Mouse (Mus musculus) liver, embryonic 14.5 days (tissue): ENCODE results near the gene Mical3.

Experiments
- CTCF ChIP-seq: IDR thresholded peaks from 2 replicates; pipeline ENCODE4 v1.5.1; 2016; ENCODE audit warnings: antibody characterized with exemption, low read depth, control low read depth
- EP300 ChIP-seq: IDR thresholded peaks from 2 replicates; pipeline ENCODE4 v1.6.1; 2016; ENCODE audit warnings: antibody characterized with exemption, low read depth

DNA sequence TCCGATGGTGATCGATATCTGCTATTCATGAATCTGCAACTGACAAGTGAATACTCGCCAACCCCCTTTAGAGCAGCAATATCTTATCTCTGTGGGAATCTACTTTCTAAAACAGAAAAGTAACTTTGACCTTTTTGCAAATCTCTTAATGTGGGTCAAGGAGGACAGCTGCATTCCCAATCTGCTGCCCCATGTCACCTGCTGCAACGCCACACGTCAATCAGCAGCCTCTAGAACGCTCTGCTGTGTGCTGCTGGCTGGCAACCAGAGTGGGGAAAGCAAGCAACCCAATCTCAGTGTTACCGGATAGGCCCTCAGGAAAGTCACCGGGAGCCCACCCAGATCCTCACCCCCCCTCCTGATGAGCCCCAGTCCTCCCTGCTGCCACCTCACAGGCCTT, 79.4 kb downstream of the Mical3 start:
- no peak for TF ChIP-seq EP300
- no peak for TF ChIP-seq CTCF
